Mouse (Mus musculus) stomach, embryonic 16.5 days (tissue): ENCODE measurements around the gene Upp2. TPM values are rescaled to one million over a fixed set of nuclear protein-coding genes. Genes with fewer than 3 reads are reported as not detected.

Source experiments
- ATAC-seq: fragments of 200-750 bp; cut with Nextera tagmentation; 2 replicates; pipeline ENCODE4 v1.8.0; 2017; ENCODE audit warnings: moderate number of reproducible peaks, moderate TSS enrichment; ENCODE audit not compliant: insufficient read depth, low FRiP score
- H3K27ac ChIP-seq: fragments of 300-500 bp; sonication (generic); 2 replicates; pipeline ENCODE4 v1.5.1; 2014; ENCODE audit warnings: low read length
- H3K27me3 ChIP-seq: fragments of 300-500 bp; sonication (generic); 2 replicates; pipeline ENCODE4 v1.6.1; 2014; ENCODE audit warnings: low read length, control low read depth, mixed read lengths; ENCODE audit not compliant: control insufficient read depth, insufficient read depth
- H3K36me3 ChIP-seq: fragments of 300-500 bp; sonication (generic); 2 replicates; pipeline ENCODE4 v1.6.1; 2014; ENCODE audit warnings: low read length; ENCODE audit not compliant: control insufficient read depth, insufficient read depth
- H3K4me1 ChIP-seq: fragments of 300-500 bp; sonication (generic); 2 replicates; pipeline ENCODE4 v1.6.1; 2014; ENCODE audit warnings: low read length, control low read depth, mixed read lengths; ENCODE audit not compliant: control insufficient read depth, insufficient read depth
- H3K4me2 ChIP-seq: fragments of 300-500 bp; sonication (generic); 2 replicates; pipeline ENCODE4 v1.6.1; 2014; ENCODE audit warnings: low read depth, low read length, mixed read lengths
- H3K4me3 ChIP-seq: fragments of 300-500 bp; sonication (generic); replicated peaks from 2 replicates; pipeline ENCODE4 v1.5.1; 2014; ENCODE audit warnings: mild to moderate bottlenecking, low read length
- H3K9ac ChIP-seq: fragments of 300-500 bp; sonication (generic); 2 replicates; pipeline ENCODE4 v1.6.1; 2014; ENCODE audit warnings: low read length
- H3K9me3 ChIP-seq: fragments of 300-500 bp; sonication (generic); replicated peaks from 2 replicates; pipeline ENCODE4 v1.6.1; 2016; ENCODE audit warnings: low read length, control low read depth; ENCODE audit not compliant: control insufficient read depth
- WGBS: fragments of 180-500 bp; shearing (Covaris S2); extraction: QIAGEN DNeasy Blood & Tissue Kit; methylation state at CpG from one replicate; pipeline ENCODE4 v1.1.7; 2014; 5-methylcytosine and 5-hydroxymethylcytosine counted together
- polyA plus RNA-seq: library from polyadenylated mRNA; unstranded; fragments of >200 nt; fragmentation: Nextera tagmentation; extraction: Ambion mirVana; gene quantifications from 2 replicates; pipeline ENCODE4 v1.2.1, GENCODE M21; 2015

Upp2 gene
- polyA plus RNA-seq, 1 experiment from 2014 or later = 5.5 TPM

DNA sequence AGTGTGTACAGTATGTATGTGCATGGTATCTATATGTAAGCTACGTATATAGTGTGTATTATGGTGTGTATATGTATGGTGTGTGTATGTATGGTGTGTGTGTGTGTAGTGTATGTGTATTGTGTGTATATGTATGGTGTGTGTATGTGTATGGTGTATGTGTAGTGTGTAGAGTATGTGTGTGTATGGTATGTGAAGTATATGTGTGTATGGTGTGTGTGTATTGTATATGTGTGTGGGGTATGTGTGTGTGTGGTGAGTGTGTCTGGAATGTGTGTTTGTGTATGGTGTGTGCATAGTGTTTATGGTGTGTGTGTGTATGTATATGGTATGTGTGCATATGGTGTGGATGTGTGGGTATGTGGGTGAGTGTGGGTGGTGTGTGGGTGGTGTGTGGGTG is 23.0 kb downstream of the Upp2 start:
- Histone ChIP-seq H3K4me2 (no peak overlapping the region), H3K27ac (no peak overlapping the region), H3K9me3 (no peaks in the 10 kb centered on the region), H3K36me3 (no peaks in the 10 kb centered on the region), H3K27me3 (no peaks in the 10 kb centered on the region), H3K9ac (no peak overlapping the region), H3K4me3 (no peak overlapping the region), H3K4me1 (no peaks in the 10 kb centered on the region)
- peak; percentile 17; the same call in 1 of the 2 replicates for ATAC-seq
- 95% methylated on average over 1 of the region's 1 CpGs for WGBS

- 27% methylated on average over 9 of the region's 9 CpGs for WGBS
- no peak overlapping the region for H3K4me3 ChIP-seq
- no peak for ATAC-seq
- no peaks in the 10 kb centered on the region for H3K9me3 ChIP-seq
- H3K27me3 ChIP-seq = no peaks in the 10 kb centered on the region
- no peak overlapping the region for H3K9ac ChIP-seq
- H3K4me2 ChIP-seq = no peak overlapping the region
- peaks cover 5% of the 10 kb centered on the region; the same call in 1 of the 2 replicates for H3K4me1 ChIP-seq
- H3K27ac ChIP-seq = peak overlapping the region; percentile 69
- H3K36me3 ChIP-seq = no peaks in the 10 kb centered on the region
Measured at GRCm38 (mm10) chr2:58595350-58595749, 28.3 kb downstream of the Upp2 start.

DNA sequence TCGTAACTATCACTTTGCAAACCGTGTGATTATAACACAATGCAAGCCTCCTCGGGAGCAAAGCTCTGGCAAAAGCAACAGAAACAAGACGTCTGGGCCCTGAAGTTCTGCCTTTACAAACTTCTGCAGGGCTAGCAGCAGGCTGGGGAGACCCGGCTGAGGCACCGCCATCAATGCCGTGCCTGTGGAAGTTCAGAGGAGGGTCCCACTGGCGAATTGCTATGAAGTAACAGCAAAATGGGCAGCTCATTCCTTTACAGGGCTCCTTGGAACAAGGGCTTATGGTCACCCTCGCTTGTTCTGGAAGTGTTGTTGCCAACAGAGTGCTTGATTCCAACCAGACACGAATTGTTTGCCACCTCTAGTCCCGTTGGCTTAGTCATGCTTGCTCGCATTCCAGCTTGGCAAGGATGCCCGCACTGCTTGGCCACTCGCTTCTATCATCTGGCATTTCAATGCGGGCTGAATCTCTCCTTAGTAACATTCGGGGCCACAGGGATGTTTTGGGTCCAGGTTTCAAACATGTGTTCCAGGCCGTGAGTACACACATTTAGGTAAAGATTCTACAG is 29.8 kb downstream of the Upp2 start:
- Histone ChIP-seq H3K27ac (0 out of 2 replicates have a peak overlapping the region, but pooled peaks have one; percentile 21), H3K9me3 (no peaks in the 10 kb centered on the region), H3K36me3 (no peaks in the 10 kb centered on the region), H3K4me2 (no peak overlapping the region), H3K9ac (no peak overlapping the region), H3K27me3 (no peaks in the 10 kb centered on the region), H3K4me1 (peaks cover 5% of the 10 kb centered on the region; the same call in 1 of the 2 replicates), H3K4me3 (no peak overlapping the region)
- ATAC-seq = no peak
- WGBS = 84% methylated on average over 17 of the region's 17 CpGs

DNA sequence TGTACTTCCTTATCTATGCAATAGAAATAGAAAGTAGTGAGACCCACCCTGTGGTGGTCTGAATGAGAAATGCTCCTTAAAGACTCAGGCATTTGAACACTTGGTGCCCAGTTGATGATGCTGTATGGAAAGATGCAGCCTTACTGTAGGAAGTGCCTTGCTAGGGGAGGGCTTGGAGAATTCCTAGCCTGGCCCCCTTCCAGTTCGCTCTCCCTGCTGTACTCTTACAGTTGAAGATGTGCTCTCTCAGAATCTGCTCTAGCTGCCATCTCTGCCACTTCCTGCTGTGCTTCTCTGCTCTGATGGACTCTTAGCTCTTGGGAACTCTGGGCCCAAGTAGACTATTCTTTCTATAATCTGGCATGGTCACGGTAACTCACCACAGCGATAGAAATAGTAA is 30.5 kb downstream of the Upp2 start:
- Histone ChIP-seq H3K4me2 (no peak overlapping the region), H3K27ac (no peak overlapping the region), H3K9ac (no peak overlapping the region), H3K36me3 (no peaks in the 10 kb centered on the region), H3K4me3 (no peak overlapping the region), H3K27me3 (no peaks in the 10 kb centered on the region), H3K9me3 (no peaks in the 10 kb centered on the region), H3K4me1 (peaks cover 5% of the 10 kb centered on the region; the same call in 1 of the 2 replicates)
- no peak for ATAC-seq
- WGBS = 94% methylated on average over 3 of the region's 3 CpGs

DNA sequence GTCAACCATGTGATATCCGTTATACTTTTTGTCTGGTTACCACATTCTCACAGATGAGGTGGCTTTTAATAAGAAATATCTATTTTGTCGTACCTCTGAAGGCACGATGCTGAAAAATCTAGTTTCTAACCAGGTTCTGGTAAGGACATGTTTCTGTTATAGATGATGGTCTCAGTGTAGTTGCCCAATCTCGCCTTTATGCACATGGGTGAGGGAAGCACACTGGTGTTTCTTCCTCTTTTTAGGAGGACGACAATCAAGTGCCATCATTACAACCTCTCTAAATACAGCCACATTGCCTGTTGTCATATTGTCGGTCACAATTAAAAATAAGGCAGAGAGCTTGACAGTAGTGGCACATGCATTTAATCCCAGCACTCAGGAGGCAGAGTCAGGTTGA is 32.5 kb downstream of the Upp2 start:
- Histone ChIP-seq H3K4me2 (no peak overlapping the region), H3K36me3 (no peaks in the 10 kb centered on the region), H3K27ac (no peak overlapping the region), H3K27me3 (no peaks in the 10 kb centered on the region), H3K4me3 (no peak overlapping the region), H3K9ac (no peak overlapping the region), H3K4me1 (peaks cover 5% of the 10 kb centered on the region; the same call in 1 of the 2 replicates), H3K9me3 (no peaks in the 10 kb centered on the region)
- ATAC-seq = no peak
- 92% methylated on average over 6 of the region's 6 CpGs for WGBS

- no peak for ATAC-seq
- H3K4me1 ChIP-seq = no peaks in the 10 kb centered on the region
- H3K4me2 ChIP-seq = no peak overlapping the region
- 95% methylated on average over 4 of the region's 4 CpGs for WGBS
- H3K9ac ChIP-seq = no peak overlapping the region
- no peaks in the 10 kb centered on the region for H3K27me3 ChIP-seq
- H3K27ac ChIP-seq = no peak overlapping the region
- H3K36me3 ChIP-seq = no peaks in the 10 kb centered on the region
- no peak overlapping the region for H3K4me3 ChIP-seq
- H3K9me3 ChIP-seq = no peaks in the 10 kb centered on the region
Measured at GRCm38 (mm10) chr2:58601382-58601781, 34.3 kb downstream of the Upp2 start.

DNA sequence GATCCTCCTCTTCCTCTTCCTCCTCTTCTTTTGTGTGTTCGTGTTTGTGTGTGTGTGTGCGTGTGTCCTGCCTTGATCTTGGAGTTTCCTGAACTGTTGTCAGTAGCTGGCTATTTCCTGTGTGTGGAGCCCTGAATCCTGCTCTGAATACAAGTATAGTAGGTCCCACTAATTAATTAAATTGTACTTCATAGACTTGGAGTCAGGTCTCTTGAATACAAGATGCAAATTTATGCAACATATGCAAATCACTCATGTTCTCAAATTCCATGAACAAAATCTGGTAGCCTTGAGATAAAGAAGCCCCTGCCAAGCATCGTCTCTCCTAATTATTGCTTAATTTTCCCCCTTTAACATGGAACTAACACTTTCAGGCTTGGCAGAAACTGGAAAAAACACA is 36.3 kb downstream of the Upp2 start:
- Histone ChIP-seq H3K4me2 (no peak overlapping the region), H3K4me3 (no peak overlapping the region), H3K9ac (no peak overlapping the region), H3K9me3 (no peaks in the 10 kb centered on the region), H3K36me3 (no peaks in the 10 kb centered on the region), H3K4me1 (no peaks in the 10 kb centered on the region), H3K27ac (no peak overlapping the region), H3K27me3 (no peaks in the 10 kb centered on the region)
- 79% methylated on average over 3 of the region's 3 CpGs for WGBS
- no peak for ATAC-seq

DNA sequence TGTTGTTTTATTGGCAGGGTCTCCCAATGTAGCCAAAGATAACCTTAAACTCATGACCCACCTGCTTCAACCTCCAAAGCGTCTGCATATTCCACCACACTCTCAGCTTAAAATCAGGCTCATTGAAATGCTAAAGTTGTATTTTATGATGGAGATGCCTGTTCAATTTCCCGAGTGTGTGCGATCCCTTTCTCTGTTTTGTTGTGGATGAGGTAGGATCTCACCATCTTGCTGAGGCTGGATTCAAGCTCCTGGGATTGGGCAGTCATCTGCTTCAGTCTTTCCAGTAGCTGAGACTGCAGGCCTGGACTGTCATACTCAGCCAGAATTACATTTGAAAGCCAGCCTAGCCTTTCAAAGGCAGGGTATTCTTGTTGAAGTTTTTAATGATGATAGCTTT is 37.7 kb downstream of the Upp2 start:
- no peak for ATAC-seq
- Histone ChIP-seq H3K9ac (no peak overlapping the region), H3K36me3 (no peaks in the 10 kb centered on the region), H3K4me3 (no peak overlapping the region), H3K4me2 (no peak overlapping the region), H3K9me3 (no peaks in the 10 kb centered on the region), H3K4me1 (no peaks in the 10 kb centered on the region), H3K27ac (no peak overlapping the region), H3K27me3 (no peaks in the 10 kb centered on the region)
- 89% methylated on average over 3 of the region's 3 CpGs for WGBS

GRCm38 (mm10) chr2:58613720-58614119 is 46.6 kb downstream of the Upp2 start:
- no peak for ATAC-seq
- no peak overlapping the region for H3K9ac ChIP-seq
- no peaks in the 10 kb centered on the region for H3K4me1 ChIP-seq
- no peaks in the 10 kb centered on the region for H3K9me3 ChIP-seq
- no peaks in the 10 kb centered on the region for H3K27me3 ChIP-seq
- H3K4me2 ChIP-seq = no peak overlapping the region
- WGBS = 59% methylated on average over 3 of the region's 3 CpGs
- no peaks in the 10 kb centered on the region for H3K36me3 ChIP-seq
- H3K27ac ChIP-seq = no peak overlapping the region
- no peak overlapping the region for H3K4me3 ChIP-seq
